8 mouse cellular contexts compared by ENCODE assay signal in genomic region chr19:32792610-32793009, GRCm38 (mm10). TPM values are rescaled to one million over a fixed set of nuclear protein-coding genes. Genes with fewer than 3 reads are reported as not detected.
DNase-seq lines count a peak whose midpoint lies in the region; ATAC-seq and TF ChIP-seq lines count a peak whose summit lies in the region.

No protein-coding gene starts in this region.

- peaks cover 76% of the 10 kb centered on the region for H3K79me3 ChIP-seq in C2C12 (ENCODE audit: low read depth)

- under 1% methylated on average over 6 of the region's 6 CpGs for WGBS in heart, adult 2 months
- WGBS in kidney, embryonic 14.5 days: 19% methylated on average over 6 of the region's 6 CpGs

- no peak for TF ChIP-seq POLR2A in heart, adult 2 months (IDR thresholded peaks at IDR 0.05; ENCODE audit: insufficient read depth, low read depth, low read length)

- H3K9me3 ChIP-seq in kidney, embryonic 14.5 days (ENCODE audit: control insufficient read depth, low read length): no peaks in the 10 kb centered on the region

- intact Hi-C loops in heart, adult 2 months (cut with DNase I): no loop called here

- H3K4me3 ChIP-seq in C2C12 (ENCODE audit: insufficient read depth, poor library complexity, severe bottlenecking): peak overlapping the region; percentile 6
- H3K4me3 ChIP-seq in heart, adult 2 months: no peak overlapping the region
- H3K4me3 ChIP-seq in kidney, embryonic 14.5 days (ENCODE audit: low read length): no peak overlapping the region

- ATAC-seq in kidney, embryonic 14.5 days (ENCODE audit: low FRiP score, low TSS enrichment): 0 out of 2 replicates have a peak, but pooled peaks have one; percentile 16

- no peaks in the 10 kb centered on the region for H3K27me3 ChIP-seq in C2C12 (ENCODE audit: control insufficient read depth, insufficient read depth, insufficient read length)
- H3K27me3 ChIP-seq in heart, adult 2 months (ENCODE audit: control insufficient read depth, insufficient read depth, low read length): no peaks in the 10 kb centered on the region
- no peaks in the 10 kb centered on the region for H3K27me3 ChIP-seq in kidney, embryonic 14.5 days (ENCODE audit: control insufficient read depth, insufficient read depth, low read length)

- H3K4me1 ChIP-seq in heart, adult 2 months (ENCODE audit: control insufficient read depth, insufficient read depth, low read length): peaks cover 17% of the 10 kb centered on the region
- H3K4me1 ChIP-seq in kidney, embryonic 14.5 days (ENCODE audit: control insufficient read depth, insufficient read depth, low read length): peaks cover 19% of the 10 kb centered on the region; the same call in 1 of the 2 replicates

- TF ChIP-seq CTCF in C2C12 (IDR thresholded peaks at IDR 0.05; ENCODE audit: control insufficient read depth, insufficient read depth, insufficient read length): no peak
- no peak for TF ChIP-seq CTCF in heart, adult 2 months (IDR thresholded peaks at IDR 0.05)

- no peak for TF ChIP-seq EP300 in heart, adult 2 months (IDR thresholded peaks at IDR 0.05; ENCODE audit: insufficient read depth, low read depth, low read length)

- H3ac ChIP-seq in C2C12 (ENCODE audit: control insufficient read depth, insufficient read length, low read depth): no peak overlapping the region

- H3K9ac ChIP-seq in heart, adult 2 months (ENCODE audit: low read depth, low read length): no peak overlapping the region
- H3K9ac ChIP-seq in kidney, embryonic 14.5 days (ENCODE audit: low read depth, low read length): no peak overlapping the region

- no peak overlapping the region for H3K27ac ChIP-seq in heart, adult 2 months
- no peak overlapping the region for H3K27ac ChIP-seq in kidney, embryonic 14.5 days (ENCODE audit: low read depth, low read length)

- H3K79me2 ChIP-seq in C2C12 (ENCODE audit: control insufficient read depth, insufficient read depth): peaks cover 97% of the 10 kb centered on the region
- peaks cover 3% of the 10 kb centered on the region; the same call in 1 of the 2 replicates for H3K79me2 ChIP-seq in heart, adult 2 months (replicated peaks; ENCODE audit: control insufficient read depth, insufficient read depth, low read length)

- peaks cover 19% of the 10 kb centered on the region for H3K36me3 ChIP-seq in C2C12 (ENCODE audit: control insufficient read depth, insufficient read depth)
- H3K36me3 ChIP-seq in heart, adult 2 months (ENCODE audit: control insufficient read depth, insufficient read depth, low read length): peaks cover 35% of the 10 kb centered on the region
- H3K36me3 ChIP-seq in kidney, embryonic 14.5 days (ENCODE audit: control insufficient read depth, insufficient read depth, low read length): no peaks in the 10 kb centered on the region

- no peak overlapping the region for H3K4me2 ChIP-seq in kidney, embryonic 14.5 days (replicated peaks; ENCODE audit: low read depth, low read length)

- DNase-seq in embryo, embryonic 11 days: peak; percentile 20
- DNase-seq in embryo, embryonic 10.5 days (ENCODE audit: low spot score): no peak
- DNase-seq in cerebellum, adult 9-11 months: peak; percentile 75
- DNase-seq in heart, adult 2 months: peak; percentile 55 to 69
- DNase-seq in lung, postnatal 36 days: peak; percentile 90
- peak; percentile 26 for DNase-seq in testis, postnatal 14 days (ENCODE audit: low spot score)

TF ChIP-seq in C2C12, 6 proteins besides CTCF, POLR2A, EP300 and RAD21:
- TF ChIP-seq CEBPB (IDR thresholded peaks at IDR 0.05; ENCODE audit: low read depth) (no peak), USF1 (IDR thresholded peaks at IDR 0.05; ENCODE audit: low read depth) (peak; percentile 22), FOSL1 (IDR thresholded peaks at IDR 0.05; ENCODE audit: insufficient read depth, low read length, poor library complexity, severe bottlenecking) (no peak), MYOD1 (IDR thresholded peaks at IDR 0.05; ENCODE audit: control insufficient read depth, insufficient read length, low read depth) (no peak), MAX (IDR thresholded peaks at IDR 0.05) (no peak), MYOG (IDR thresholded peaks at IDR 0.05; ENCODE audit: control insufficient read depth, extremely low read depth, insufficient read length) (no peak)
TF ChIP-seq in C2C12: peak in this region for 1.

RNA-seq across cellular contexts. Expression of gene Pten, which starts 35.3 kb away (rescaled TPM):
- 9.6 TPM for polyA plus RNA-seq in C2C12 (2012; fragmentation: generic; extraction: Trizol)
- total RNA-seq in heart, adult 2 months (2021): 10 to 100 TPM; 59.7 to 67.9 TPM
- polyA plus RNA-seq in heart, adult 2 months (2012; rRNA removed): 9.6 and 17.5 TPM in 2 replicates
- 16.8 and 16.9 TPM in 2 replicates for polyA plus RNA-seq in kidney, embryonic 14.5 days (2014; fragmentation: Nextera tagmentation; extraction: Ambion mirVana)

RNA-seq across cellular contexts. Expression of gene Atad1, which starts 53.0 kb away (rescaled TPM):
- 10.4 TPM for polyA plus RNA-seq in C2C12 (2012; fragmentation: generic; extraction: Trizol)
- 100 to 1,000 TPM in 1 of 2 experiments, 10 to 100 TPM in 1; 82.1 to 104 TPM for total RNA-seq in heart, adult 2 months (2021)
- 25.2 and 52.9 TPM in 2 replicates for polyA plus RNA-seq in heart, adult 2 months (2012; rRNA removed)
- polyA plus RNA-seq in kidney, embryonic 14.5 days (2014; fragmentation: Nextera tagmentation; extraction: Ambion mirVana): 78.2 and 90.8 TPM in 2 replicates
